Mouse (Mus musculus) stomach, postnatal 0 days (tissue): ENCODE results near the gene B3gnt8. TPM values are rescaled to one million over a fixed set of nuclear protein-coding genes. Genes with fewer than 3 reads are reported as not detected.

ENCODE experiments used
- ATAC-seq: fragments of 200-750 bp; cut with Nextera tagmentation; 2 replicates; pipeline ENCODE4 v1.8.0; 2017; ENCODE audit not compliant: low FRiP score, low TSS enrichment
- DNase-seq: peaks from one replicate; pipeline ENCODE4 v3.0.0-alpha.2; 2016; ENCODE audit warnings: low spot score
- H3K27ac ChIP-seq: fragments of 300-500 bp; sonication (generic); replicated peaks from 2 replicates; pipeline ENCODE4 v1.5.1; 2014; ENCODE audit warnings: mild to moderate bottlenecking, control low read depth
- H3K27me3 ChIP-seq: fragments of 300-500 bp; sonication (generic); 2 replicates; pipeline ENCODE4 v1.6.1; 2014; ENCODE audit warnings: low read length; ENCODE audit not compliant: control insufficient read depth, insufficient read depth
- H3K36me3 ChIP-seq: fragments of 300-500 bp; sonication (generic); 2 replicates; pipeline ENCODE4 v1.6.1; 2014; ENCODE audit warnings: low read length, mixed read lengths; ENCODE audit not compliant: control insufficient read depth, insufficient read depth
- H3K4me1 ChIP-seq: fragments of 300-500 bp; sonication (generic); replicated peaks from 2 replicates; pipeline ENCODE4 v1.6.1; 2014; ENCODE audit warnings: antibody characterized with exemption; ENCODE audit not compliant: control insufficient read depth, insufficient read depth
- H3K4me2 ChIP-seq: fragments of 300-500 bp; sonication (generic); replicated peaks from 2 replicates; pipeline ENCODE4 v1.6.1; 2014; ENCODE audit warnings: low read depth, mild to moderate bottlenecking, control low read depth, moderate library complexity
- H3K4me3 ChIP-seq: fragments of 300-500 bp; sonication (generic); 2 replicates; pipeline ENCODE4 v1.5.1; 2014; ENCODE audit warnings: low read depth, low read length, control low read depth
- H3K9ac ChIP-seq: fragments of 300-500 bp; sonication (generic); 2 replicates; pipeline ENCODE4 v1.6.1; 2014; ENCODE audit warnings: mild to moderate bottlenecking, low read length, control low read depth, mixed read lengths
- H3K9me3 ChIP-seq: fragments of 300-500 bp; sonication (generic); 2 replicates; pipeline ENCODE4 v1.6.1; 2016; ENCODE audit warnings: low read length; ENCODE audit not compliant: control insufficient read depth
- CTCF ChIP-seq: IDR thresholded peaks from 2 replicates; pipeline ENCODE4 v1.5.1; 2016; ENCODE audit warnings: antibody characterized with exemption, low read depth, mild to moderate bottlenecking, moderate library complexity
- EP300 ChIP-seq: optimal IDR thresholded peaks from 2 replicates; pipeline ENCODE3; 2016; ENCODE audit warnings: antibody characterized with exemption
- WGBS: fragments of 180-500 bp; shearing (Covaris S2); extraction: QIAGEN DNeasy Blood & Tissue Kit; methylation state at CpG from one replicate; pipeline ENCODE4 v1.1.7; 2014; 5-methylcytosine and 5-hydroxymethylcytosine counted together
- polyA plus RNA-seq: library from polyadenylated mRNA; unstranded; fragments of >200 nt; fragmentation: Nextera tagmentation; extraction: Ambion mirVana; gene quantifications from 2 replicates; pipeline ENCODE4 v1.2.1, GENCODE M21; 2015

Gene B3gnt8
- polyA plus RNA-seq, 1 experiment from 2014 or later: 6.5 TPM

GRCm38 (mm10) chr7:25684659-25685058, 58.2 kb downstream of the B3gnt8 start:
- ATAC-seq (no peak), DNase-seq (no peak)
- Histone ChIP-seq H3K27ac (no peak overlapping the region), H3K27me3 (no peaks in the 10 kb centered on the region), H3K36me3 (no peaks in the 10 kb centered on the region), H3K9me3 (no peaks in the 10 kb centered on the region), H3K4me3 (no peak overlapping the region), H3K9ac (no peak overlapping the region), H3K4me2 (no peak overlapping the region), H3K4me1 (peaks cover 6% of the 10 kb centered on the region)
- TF ChIP-seq CTCF: no peak
- TF ChIP-seq EP300: no peak
- 88% methylated on average over 6 of the region's 6 CpGs for WGBS

Other genes starting within 250 kb of the B3gnt8 start
- 10.3 and 12.5 TPM in 2 replicates for gene Lipe, start 227.9 kb upstream of the B3gnt8 start, polyA plus RNA-seq
- gene Cxcl17, start 213.8 kb upstream of the B3gnt8 start, polyA plus RNA-seq: 6.8 and 8.8 TPM in 2 replicates
- 16.7 and 25.7 TPM in 2 replicates for gene Ceacam1, start 149.1 kb upstream of the B3gnt8 start, polyA plus RNA-seq
- gene Ceacam2, start 86.8 kb upstream of the B3gnt8 start, polyA plus RNA-seq: 0.07 TPM in 1 of 2 replicates, not detected in the other
- 0.22 TPM in 1 of 2 replicates, not detected in the other for gene Erich4, start 10.8 kb upstream of the B3gnt8 start, polyA plus RNA-seq
- gene Dmac2, start 7.2 kb upstream of the B3gnt8 start, polyA plus RNA-seq: 25.4 and 29.2 TPM in 2 replicates
- 63.8 and 70.3 TPM in 2 replicates for gene Bckdha, start 32.3 kb downstream of the B3gnt8 start, polyA plus RNA-seq
- 63.8 and 65.1 TPM in 2 replicates for gene Exosc5, start 32.5 kb downstream of the B3gnt8 start, polyA plus RNA-seq
- 0.78 and 0.92 TPM in 2 replicates for gene Tmem91, start 48.5 kb downstream of the B3gnt8 start, polyA plus RNA-seq
- 11.6 and 12.5 TPM in 2 replicates for gene B9d2, start 54.1 kb downstream of the B3gnt8 start, polyA plus RNA-seq
- 1.4 and 1.6 TPM in 2 replicates for gene Tgfb1, start 60.3 kb downstream of the B3gnt8 start, polyA plus RNA-seq
- 7.9 and 10.2 TPM in 2 replicates for gene Ccdc97, start 92.4 kb downstream of the B3gnt8 start, polyA plus RNA-seq
- gene Hnrnpul1, start 128.1 kb downstream of the B3gnt8 start, polyA plus RNA-seq: 25.9 and 27.5 TPM in 2 replicates
- 52.8 and 53.4 TPM in 2 replicates for gene Axl, start 162.1 kb downstream of the B3gnt8 start, polyA plus RNA-seq
- gene Cyp2s1, start 190.3 kb downstream of the B3gnt8 start, polyA plus RNA-seq: 166 and 195 TPM in 2 replicates